In the genomic region with DNA sequence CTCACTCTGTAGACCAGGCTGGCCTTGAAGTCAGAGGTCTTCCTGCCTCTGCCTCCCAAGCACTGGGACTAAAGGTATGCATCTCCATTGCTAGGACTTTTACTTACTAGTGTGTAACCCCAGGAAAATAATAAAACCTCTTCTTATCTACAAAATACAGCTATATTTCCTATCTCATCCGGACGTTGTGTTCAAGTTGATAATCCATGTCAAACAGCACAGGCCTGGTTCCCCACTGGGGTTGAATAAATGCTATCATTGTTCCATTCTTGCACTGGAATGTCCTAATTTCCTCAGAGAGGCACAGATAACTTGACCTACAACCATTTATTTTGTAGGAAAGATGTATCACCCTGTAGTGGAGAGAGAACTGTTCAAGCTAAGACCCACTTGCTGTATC, we compare ENCODE assay signal across 19 mouse cellular contexts. TPM values are rescaled to one million over a fixed set of nuclear protein-coding genes. Genes with fewer than 3 reads are reported as not detected.
DNase-seq lines count a peak whose midpoint lies in the region; ATAC-seq and TF ChIP-seq lines count a peak whose summit lies in the region.
"Had no signal": no experiment of that assay in that cellular context is flagged by ENCODE, and none has a peak within 500 bp of the region (broad histone marks: within the 10 kb centered on the region; RNA-seq: fewer than 3 reads in every experiment).

No protein-coding gene starts in this region.

- no peak overlapping the region for H3K4me3 ChIP-seq in kidney, postnatal 0 days (replicated peaks; ENCODE audit: low read depth, low read length)
- no peak overlapping the region for H3K4me3 ChIP-seq in kidney, adult 2 months (ENCODE audit: insufficient read depth, low read depth, low read length)
- H3K4me3 ChIP-seq in brown adipose tissue, adult 24 weeks (ENCODE audit: insufficient read depth, low read depth, low read length), result no peak overlapping the region
- no peak overlapping the region for H3K4me3 ChIP-seq in liver, embryonic 12.5 days
- H3K4me3 ChIP-seq: embryonic facial prominence, embryonic 13.5 days; limb, embryonic 13.5 days; megakaryocyte, embryonic 14.5 days had no signal

- H3K27ac ChIP-seq in kidney, postnatal 0 days, result 0 out of 2 replicates have a peak overlapping the region, but pooled peaks have one; percentile 97
- H3K27ac ChIP-seq in kidney, adult 2 months (ENCODE audit: insufficient read depth, low read depth, low read length), result no peak overlapping the region
- peak overlapping the region; percentile 96 for H3K27ac ChIP-seq in brown adipose tissue, adult 24 weeks (replicated peaks; ENCODE audit: low read depth, low read length)
- peak overlapping the region; percentile 97 for H3K27ac ChIP-seq in liver, embryonic 12.5 days
- H3K27ac ChIP-seq: embryonic facial prominence, embryonic 13.5 days; hindbrain, postnatal 0 days; limb, embryonic 13.5 days had no signal

- no peaks in the 10 kb centered on the region for H3K36me3 ChIP-seq in kidney, postnatal 0 days (ENCODE audit: insufficient read depth, low read length)
- no peaks in the 10 kb centered on the region for H3K36me3 ChIP-seq in kidney, adult 2 months (ENCODE audit: control insufficient read depth, insufficient read depth, low read length)
- H3K36me3 ChIP-seq in liver, embryonic 12.5 days, result no peaks in the 10 kb centered on the region
- H3K36me3 ChIP-seq: embryonic facial prominence, embryonic 13.5 days; limb, embryonic 13.5 days had no signal

- no peak overlapping the region for H3K9ac ChIP-seq in kidney, postnatal 0 days (ENCODE audit: low read depth, low read length)
- H3K9ac ChIP-seq in liver, embryonic 12.5 days, result 0 out of 2 replicates have a peak overlapping the region, but pooled peaks have one; percentile 20
- H3K9ac ChIP-seq: embryonic facial prominence, embryonic 13.5 days; limb, embryonic 13.5 days had no signal

- no peak for TF ChIP-seq POLR2A in kidney, adult 2 months (IDR thresholded peaks at IDR 0.05; ENCODE audit: low read depth, low read length)

- ATAC-seq in kidney, postnatal 0 days (replicated peaks; ENCODE audit: low FRiP score, low read depth), result no peak
- peak; percentile 14 for ATAC-seq in liver, embryonic 12.5 days
- ATAC-seq: hindbrain, postnatal 0 days; lung, postnatal 0 days had no signal

- no peak overlapping the region for H3K4me2 ChIP-seq in kidney, postnatal 0 days (ENCODE audit: low read length)
- peak overlapping the region; percentile 99 for H3K4me2 ChIP-seq in liver, embryonic 12.5 days
- H3K4me2 ChIP-seq: embryonic facial prominence, embryonic 13.5 days; limb, embryonic 13.5 days had no signal

- 85% methylated on average over 2 of the region's 2 CpGs for WGBS in kidney, postnatal 0 days
- 80% methylated on average over 2 of the region's 2 CpGs for WGBS in kidney, adult 2 months
- WGBS in liver, embryonic 12.5 days (ENCODE audit: insufficient replicate concordance), result 31% methylated on average over 2 of the region's 2 CpGs

- H3K27me3 ChIP-seq in kidney, postnatal 0 days (ENCODE audit: insufficient read depth, low read length), result no peaks in the 10 kb centered on the region
- no peaks in the 10 kb centered on the region for H3K27me3 ChIP-seq in kidney, adult 2 months (replicated peaks; ENCODE audit: control insufficient read depth, insufficient read depth, low read length)
- H3K27me3 ChIP-seq in liver, embryonic 12.5 days (replicated peaks), result peaks cover 6% of the 10 kb centered on the region
- H3K27me3 ChIP-seq: embryonic facial prominence, embryonic 13.5 days; limb, embryonic 13.5 days; megakaryocyte, embryonic 14.5 days had no signal

- no peak for DNase-seq in kidney, postnatal 0 days (ENCODE audit: low spot score)
- DNase-seq in kidney, adult 2 months, result no peak
- no peak for DNase-seq in adipocyte (ENCODE audit: low spot score)
- DNase-seq in frontal cortex, postnatal 14 days (ENCODE audit: low spot score in 2 of 2), result no peak
- no peak for DNase-seq in cerebellum, postnatal 10 days
- DNase-seq: adrenal gland, postnatal 14 days; cerebellum, adult 9-10 months; heart, postnatal 36 days; kidney, adult 18-20 months; kidney, postnatal 25 days; spleen, adult 18-20 months; thymus, adult 2 months had no signal

- no peak for TF ChIP-seq CTCF in kidney, postnatal 0 days (IDR thresholded peaks at IDR 0.05; ENCODE audit: low read depth)
- TF ChIP-seq CTCF in kidney, adult 2 months (conservative IDR thresholded peaks at IDR 0.05; ENCODE audit: insufficient read depth, insufficient read length, low read depth, low read length), result no peak

- H3K4me1 ChIP-seq in kidney, postnatal 0 days (replicated peaks; ENCODE audit: insufficient read depth, low read length), result 0 out of 2 replicates have a peak, but pooled peaks cover 4% of the 10 kb centered on the region
- peaks cover 3% of the 10 kb centered on the region; the same call in 1 of the 2 replicates for H3K4me1 ChIP-seq in kidney, adult 2 months (ENCODE audit: control insufficient read depth, insufficient read depth, low read length)
- no peaks in the 10 kb centered on the region for H3K4me1 ChIP-seq in brown adipose tissue, adult 24 weeks (ENCODE audit: control insufficient read depth, insufficient read depth, insufficient read length, low read length)
- peaks cover 49% of the 10 kb centered on the region for H3K4me1 ChIP-seq in liver, embryonic 12.5 days

- no peaks in the 10 kb centered on the region for H3K9me3 ChIP-seq in kidney, postnatal 0 days (replicated peaks; ENCODE audit: low read length)
- H3K9me3 ChIP-seq in liver, embryonic 12.5 days (replicated peaks), result no peaks in the 10 kb centered on the region
- H3K9me3 ChIP-seq: embryonic facial prominence, embryonic 13.5 days; limb, embryonic 13.5 days; megakaryocyte, embryonic 14.5 days had no signal

RNA-seq across cellular contexts. Expression of a gene that starts 1.9 kb away (rescaled TPM):
- polyA plus RNA-seq in kidney, postnatal 0 days (2015; fragmentation: Nextera tagmentation; extraction: Ambion mirVana), result 2.3 and 2.9 TPM in 2 replicates
- 2.5 and 2.8 TPM in 2 replicates for polyA plus RNA-seq in kidney, adult 2 months (2012; rRNA removed)
- polyA plus RNA-seq in brown adipose tissue, adult 24 weeks (2012; ENCODE audit: insufficient read depth, insufficient read length, missing spikeins), result 16.7 and 22.8 TPM in 2 replicates
- polyA plus RNA-seq in liver, embryonic 12.5 days (2016; fragmentation: Nextera tagmentation; extraction: Ambion mirVana), result 1.2 and 1.5 TPM in 2 replicates

RNA-seq across cellular contexts. Expression of a gene that starts 13.3 kb away (rescaled TPM):
- polyA plus RNA-seq in kidney, postnatal 0 days (2015; fragmentation: Nextera tagmentation; extraction: Ambion mirVana), result 190 and 193 TPM in 2 replicates
- 354 and 364 TPM in 2 replicates for polyA plus RNA-seq in kidney, adult 2 months (2012; rRNA removed)
- 639 and 741 TPM in 2 replicates for polyA plus RNA-seq in brown adipose tissue, adult 24 weeks (2012; ENCODE audit: insufficient read depth, insufficient read length, missing spikeins)
- 417 TPM in 2 replicates for polyA plus RNA-seq in liver, embryonic 12.5 days (2016; fragmentation: Nextera tagmentation; extraction: Ambion mirVana)

RNA-seq across cellular contexts. Expression of a gene that starts 26.4 kb away (rescaled TPM):
- 8.3 and 8.7 TPM in 2 replicates for polyA plus RNA-seq in kidney, postnatal 0 days (2015; fragmentation: Nextera tagmentation; extraction: Ambion mirVana)
- polyA plus RNA-seq in kidney, adult 2 months (2012; rRNA removed), result 2.6 and 3.6 TPM in 2 replicates
- 8.1 and 12.0 TPM in 2 replicates for polyA plus RNA-seq in brown adipose tissue, adult 24 weeks (2012; ENCODE audit: insufficient read depth, insufficient read length, missing spikeins)
- polyA plus RNA-seq in liver, embryonic 12.5 days (2016; fragmentation: Nextera tagmentation; extraction: Ambion mirVana), result 1.7 and 1.8 TPM in 2 replicates
